Mouse (Mus musculus): ENCODE measurements at regions not wholly inside any gene's neighbourhood (a gene's known extent, or its start where the extent isn't known, plus 50 kb on each side); places are given as distances from the start of the nearest gene placed in this dataset.

- Histone ChIP-seq H3K4me2 (no peak overlapping the region), H3K4me1 (replicated peaks) (no peaks in the 10 kb centered on the region), H3K4me3 (no peak overlapping the region), H3K36me3 (no peaks in the 10 kb centered on the region), H3K9ac (no peak overlapping the region), H3K9me3 (no peaks in the 10 kb centered on the region), H3K27ac (replicated peaks) (no peak overlapping the region), H3K27me3 (no peaks in the 10 kb centered on the region)
- WGBS = 78% methylated on average over 1 of the region's 1 CpGs
- no peak for ATAC-seq (ENCODE audit: low FRiP score, low read depth)
Observed at GRCm38 (mm10) chr6:26490321-26490720, 681.3 kb upstream of the Pot1a start.

- no peak for ATAC-seq (ENCODE audit: low FRiP score, low read depth)
- 98% methylated on average over 1 of the region's 1 CpGs for WGBS
- Histone ChIP-seq H3K4me2 (no peak overlapping the region), H3K9me3 (no peaks in the 10 kb centered on the region), H3K9ac (no peak overlapping the region), H3K4me3 (no peak overlapping the region), H3K36me3 (no peaks in the 10 kb centered on the region), H3K4me1 (replicated peaks) (no peaks in the 10 kb centered on the region), H3K27ac (replicated peaks) (no peak overlapping the region), H3K27me3 (no peaks in the 10 kb centered on the region)
Observed at GRCm38 (mm10) chr6:26484451-26484850, 675.4 kb upstream of the Pot1a start.

GRCm38 (mm10) chr6:26441133-26441875 is 632.3 kb upstream of the Pot1a start:
- Histone ChIP-seq H3K4me1 (replicated peaks) (peaks cover 11% of the 10 kb centered on the region; the same call in 1 of the 2 replicates), H3K4me2 (no peak overlapping the region), H3K27ac (replicated peaks) (no peak overlapping the region), H3K27me3 (no peaks in the 10 kb centered on the region), H3K36me3 (no peaks in the 10 kb centered on the region), H3K4me3 (no peak overlapping the region), H3K9ac (no peak overlapping the region), H3K9me3 (no peaks in the 10 kb centered on the region)
- no peak for ATAC-seq (ENCODE audit: low FRiP score, low read depth)
- WGBS = 23% methylated on average over 7 of the region's 7 CpGs

- no peak overlapping the region for H3K4me3 ChIP-seq
- ATAC-seq (ENCODE audit: low FRiP score, low read depth) = peak; percentile 59; the same call in 1 of the 2 replicates
- no peak overlapping the region for H3K4me2 ChIP-seq
- WGBS = 15% methylated on average over 3 of the region's 3 CpGs
- no peaks in the 10 kb centered on the region for H3K9me3 ChIP-seq
- peaks cover 11% of the 10 kb centered on the region; the same call in 1 of the 2 replicates for H3K4me1 ChIP-seq (replicated peaks)
- no peak overlapping the region for H3K27ac ChIP-seq (replicated peaks)
- no peak overlapping the region for H3K9ac ChIP-seq
- no peaks in the 10 kb centered on the region for H3K27me3 ChIP-seq
- no peaks in the 10 kb centered on the region for H3K36me3 ChIP-seq
Observed at GRCm38 (mm10) chr6:26440445-26440844, 631.4 kb upstream of the Pot1a start.
